Mouse (Mus musculus): ENCODE data around the gene Med16. TPM values are rescaled to one million over a fixed set of nuclear protein-coding genes. Genes with fewer than 3 reads are reported as not detected.

Med16 gene
- polyA plus RNA-seq, 1 experiment = 15.2 TPM

- Histone ChIP-seq H3K4me1 (ENCODE audit: control insufficient read depth, insufficient read depth, low read length) (no peaks in the 10 kb centered on the region), H3K4me3 (ENCODE audit: insufficient read depth, low read length) (no peak overlapping the region), H3K27ac (ENCODE audit: insufficient read depth, low read length) (no peak overlapping the region)
- TF ChIP-seq CTCF (IDR thresholded peaks at IDR 0.05; ENCODE audit: borderline replicate concordance, insufficient read depth, low read length) = no peak
- no peak for TF ChIP-seq POLR2A (IDR thresholded peaks at IDR 0.05; ENCODE audit: low read depth, low read length)
Measured at GRCm38 (mm10) chr10:79864351-79865188, 44.2 kb downstream of the Med16 start.

DNA sequence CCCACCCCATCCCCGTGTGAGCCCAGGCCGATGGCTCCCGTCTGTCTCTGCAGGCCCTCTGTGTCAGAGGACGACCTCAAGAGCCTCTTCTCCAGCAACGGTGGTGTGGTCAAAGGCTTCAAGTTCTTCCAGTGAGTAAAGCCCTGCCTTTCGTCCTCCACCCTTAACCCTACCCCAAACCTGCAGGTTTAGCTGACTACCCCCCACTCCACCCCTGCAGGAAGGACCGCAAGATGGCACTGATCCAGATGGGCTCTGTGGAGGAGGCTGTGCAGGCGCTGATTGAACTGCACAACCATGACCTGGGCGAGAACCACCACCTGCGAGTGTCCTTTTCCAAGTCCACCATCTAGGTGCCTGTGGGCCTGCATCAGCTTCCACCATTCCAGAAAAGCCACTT is 45.8 kb downstream of the Med16 start:
- TF ChIP-seq POLR2A (IDR thresholded peaks at IDR 0.05; ENCODE audit: low read depth, low read length) = no peak
- H3K4me3 ChIP-seq (ENCODE audit: insufficient read depth, low read length) = no peak overlapping the region
- H3K4me1 ChIP-seq (ENCODE audit: control insufficient read depth, insufficient read depth, low read length) = no peaks in the 10 kb centered on the region
- no peak overlapping the region for H3K27ac ChIP-seq (ENCODE audit: insufficient read depth, low read length)

GRCm38 (mm10) chr10:79862049-79862788 is 46.5 kb downstream of the Med16 start:
- TF ChIP-seq POLR2A (IDR thresholded peaks at IDR 0.05; ENCODE audit: low read depth, low read length) (no peak), CTCF (IDR thresholded peaks at IDR 0.05; ENCODE audit: borderline replicate concordance, insufficient read depth, low read length) (no peak)
- H3K27ac ChIP-seq (ENCODE audit: insufficient read depth, low read length) = no peak overlapping the region
- H3K4me1 ChIP-seq (ENCODE audit: control insufficient read depth, insufficient read depth, low read length) = no peaks in the 10 kb centered on the region

GRCm38 (mm10) chr10:79861230-79862048 is 47.3 kb downstream of the Med16 start:
- Histone ChIP-seq H3K4me3 (ENCODE audit: insufficient read depth, low read length) (no peak overlapping the region), H3K27ac (ENCODE audit: insufficient read depth, low read length) (no peak overlapping the region), H3K4me1 (ENCODE audit: control insufficient read depth, insufficient read depth, low read length) (no peaks in the 10 kb centered on the region)
- TF ChIP-seq POLR2A (IDR thresholded peaks at IDR 0.05; ENCODE audit: low read depth, low read length) (no peak), CTCF (IDR thresholded peaks at IDR 0.05; ENCODE audit: borderline replicate concordance, insufficient read depth, low read length) (no peak)

More at GRCm38 (mm10) chr10:79862049-79862788, 46.5 kb downstream of the Med16 start:
- H3K4me3 ChIP-seq (ENCODE audit: insufficient read depth, low read length) = no peak overlapping the region

DNA sequence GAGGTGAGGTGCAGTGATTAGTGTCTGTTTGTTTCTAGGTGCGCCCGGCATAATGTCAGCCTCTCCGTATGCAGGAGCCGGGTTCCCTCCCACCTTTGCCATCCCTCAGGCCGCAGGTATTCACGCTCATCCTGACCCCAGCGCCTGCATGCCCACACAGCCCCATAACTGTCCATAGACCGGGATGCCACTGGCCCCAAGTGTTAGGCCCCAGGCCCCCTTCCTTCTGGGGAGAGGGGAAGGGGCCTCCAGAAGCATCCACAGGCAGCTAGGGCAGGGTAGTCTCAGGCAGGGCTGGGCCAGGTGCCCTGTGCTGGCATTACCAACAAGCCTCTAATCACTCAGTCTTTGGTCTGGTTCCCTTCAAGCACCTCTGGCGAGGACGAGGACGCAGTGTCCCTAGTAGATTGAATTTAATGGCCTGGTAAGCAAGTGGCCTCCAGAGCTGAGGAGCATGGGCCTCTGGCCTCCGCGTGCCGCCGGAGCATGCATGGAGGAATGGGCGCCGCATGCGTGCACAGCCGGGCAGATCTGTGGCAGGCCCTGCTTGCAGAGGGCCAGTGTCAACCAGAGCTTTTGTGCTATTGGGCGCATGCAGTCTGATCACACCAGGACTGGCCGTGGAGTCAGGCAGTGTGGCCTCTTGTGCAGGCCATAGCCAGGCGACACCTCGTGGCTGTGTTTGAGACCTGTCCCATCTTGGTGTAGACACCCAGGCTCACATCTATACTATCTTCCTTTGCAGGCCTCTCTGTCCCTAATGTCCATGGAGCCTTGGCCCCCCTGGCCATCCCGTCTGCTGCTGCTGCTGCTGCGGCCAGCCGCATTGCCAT is 48.4 kb downstream of the Med16 start:
- TF ChIP-seq CTCF (IDR thresholded peaks at IDR 0.05; ENCODE audit: borderline replicate concordance, insufficient read depth, low read length) = no peak
- H3K4me3 ChIP-seq (ENCODE audit: insufficient read depth, low read length) = no peak overlapping the region
- H3K4me1 ChIP-seq (ENCODE audit: control insufficient read depth, insufficient read depth, low read length) = no peaks in the 10 kb centered on the region
- H3K27ac ChIP-seq (ENCODE audit: insufficient read depth, low read length) = no peak overlapping the region

GRCm38 (mm10) chr10:79859116-79859515 is 49.6 kb downstream of the Med16 start:
- no peak overlapping the region for H3K4me3 ChIP-seq (ENCODE audit: insufficient read depth, low read length)
- H3K27ac ChIP-seq (ENCODE audit: insufficient read depth, low read length) = no peak overlapping the region
- H3K4me1 ChIP-seq (ENCODE audit: control insufficient read depth, insufficient read depth, low read length) = no peaks in the 10 kb centered on the region
- TF ChIP-seq POLR2A (IDR thresholded peaks at IDR 0.05; ENCODE audit: low read depth, low read length) (no peak), CTCF (IDR thresholded peaks at IDR 0.05; ENCODE audit: borderline replicate concordance, insufficient read depth, low read length) (no peak)

GRCm38 (mm10) chr10:79858416-79859074 is 50.2 kb downstream of the Med16 start:
- H3K4me3 ChIP-seq (ENCODE audit: insufficient read depth, low read length) = peak overlapping the region; percentile 97
- TF ChIP-seq CTCF (IDR thresholded peaks at IDR 0.05; ENCODE audit: borderline replicate concordance, insufficient read depth, low read length) (no peak), POLR2A (IDR thresholded peaks at IDR 0.05; ENCODE audit: low read depth, low read length) (no peak)
- no peak overlapping the region for H3K27ac ChIP-seq (ENCODE audit: insufficient read depth, low read length)
- H3K4me1 ChIP-seq (ENCODE audit: control insufficient read depth, insufficient read depth, low read length) = no peaks in the 10 kb centered on the region

DNA sequence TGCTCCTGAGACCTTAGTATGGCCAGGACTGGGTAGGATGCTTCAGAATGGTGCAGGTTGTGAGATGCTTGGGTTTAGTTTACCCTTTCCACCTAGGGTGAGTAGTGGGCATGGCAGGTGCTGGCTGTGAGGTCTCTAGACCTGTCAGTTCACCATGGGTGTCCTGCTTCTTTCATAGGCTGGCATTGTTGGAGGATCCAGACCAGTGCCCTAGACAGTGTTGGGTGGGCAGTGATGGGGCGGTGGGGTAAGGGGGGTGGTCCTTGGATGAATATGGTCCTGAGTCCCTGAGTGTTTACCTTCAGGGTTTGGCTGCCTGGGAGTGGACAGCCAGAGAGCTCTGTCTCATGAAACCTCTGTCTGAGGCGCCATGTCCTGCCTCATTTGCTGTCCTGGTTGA is 50.8 kb downstream of the Med16 start:
- TF ChIP-seq POLR2A (IDR thresholded peaks at IDR 0.05; ENCODE audit: low read depth, low read length) (no peak), CTCF (IDR thresholded peaks at IDR 0.05; ENCODE audit: borderline replicate concordance, insufficient read depth, low read length) (no peak)
- Histone ChIP-seq H3K27ac (ENCODE audit: insufficient read depth, low read length) (no peak overlapping the region), H3K4me1 (ENCODE audit: control insufficient read depth, insufficient read depth, low read length) (no peaks in the 10 kb centered on the region), H3K4me3 (ENCODE audit: insufficient read depth, low read length) (peak overlapping the region; percentile 97)
